13 mouse cellular contexts compared by ENCODE assay signal in genomic region chr9:14548366-14548761, GRCm38 (mm10). TPM values are rescaled to one million over a fixed set of nuclear protein-coding genes. Genes with fewer than 3 reads are reported as not detected.
DNase-seq lines count a peak whose midpoint lies in the region; ATAC-seq and TF ChIP-seq lines count a peak whose summit lies in the region.
"Had no signal": no experiment of that assay in that cellular context is flagged by ENCODE, and none has a peak within 500 bp of the region (broad histone marks: within the 10 kb centered on the region; RNA-seq: fewer than 3 reads in every experiment).

No protein-coding gene starts in this region.

- ATAC-seq in lung, embryonic 16.5 days (ENCODE audit: low read depth): peak; percentile 30; the same call in 1 of the 2 replicates
- no peak for ATAC-seq in embryonic facial prominence, embryonic 13.5 days (ENCODE audit: insufficient number of reproducible peaks, insufficient read depth, low FRiP score, low TSS enrichment, low read depth)
- ATAC-seq in neural tube, embryonic 13.5 days (ENCODE audit: low read depth): 0 out of 2 replicates have a peak, but pooled peaks have one; percentile 27

- H3K27ac ChIP-seq in lung, embryonic 16.5 days (ENCODE audit: low read length): no peak overlapping the region
- no peak overlapping the region for H3K27ac ChIP-seq in embryonic facial prominence, embryonic 13.5 days
- H3K27ac ChIP-seq in neural tube, embryonic 13.5 days (replicated peaks): no peak overlapping the region
- H3K27ac ChIP-seq: forebrain, embryonic 15.5 days; liver, embryonic 14.5 days had no signal

- intact Hi-C loops in gastrocnemius, postnatal 36 days (cut with DNase I): no loop called here

- no peak overlapping the region for H3K9ac ChIP-seq in lung, embryonic 16.5 days (ENCODE audit: low read length)
- 0 out of 2 replicates have a peak overlapping the region, but pooled peaks have one; percentile 21 for H3K9ac ChIP-seq in embryonic facial prominence, embryonic 13.5 days
- H3K9ac ChIP-seq in neural tube, embryonic 13.5 days: no peak overlapping the region
- H3K9ac ChIP-seq: forebrain, embryonic 15.5 days; liver, embryonic 14.5 days had no signal

- no peaks in the 10 kb centered on the region for H3K27me3 ChIP-seq in lung, embryonic 16.5 days (ENCODE audit: control insufficient read depth, insufficient read depth, low read depth, low read length)
- no peaks in the 10 kb centered on the region for H3K27me3 ChIP-seq in embryonic facial prominence, embryonic 13.5 days
- no peaks in the 10 kb centered on the region for H3K27me3 ChIP-seq in neural tube, embryonic 13.5 days
- H3K27me3 ChIP-seq: forebrain, embryonic 15.5 days had no signal

- 0 out of 2 replicates have a peak, but pooled peaks cover 4% of the 10 kb centered on the region for H3K4me1 ChIP-seq in lung, embryonic 16.5 days (replicated peaks; ENCODE audit: control insufficient read depth, insufficient read depth, low read length)
- H3K4me1 ChIP-seq in lung, adult 2 months (ENCODE audit: control insufficient read depth, insufficient read depth, low read length): peaks cover 9% of the 10 kb centered on the region; the same call in 1 of the 2 replicates
- 0 out of 2 replicates have a peak, but pooled peaks cover 7% of the 10 kb centered on the region for H3K4me1 ChIP-seq in embryonic facial prominence, embryonic 13.5 days
- H3K4me1 ChIP-seq in neural tube, embryonic 13.5 days (replicated peaks): no peaks in the 10 kb centered on the region
- H3K4me1 ChIP-seq: forebrain, embryonic 15.5 days had no signal

- TF ChIP-seq POLR2A in lung, adult 2 months (IDR thresholded peaks at IDR 0.05; ENCODE audit: borderline replicate concordance, extremely low read depth, low read depth, low read length): no peak

- 62% methylated on average over 11 of the region's 11 CpGs for WGBS in lung, embryonic 16.5 days
- WGBS in lung, adult 2 months: 68% methylated on average over 11 of the region's 11 CpGs
- 59% methylated on average over 11 of the region's 11 CpGs for WGBS in embryonic facial prominence, embryonic 13.5 days
- 81% methylated on average over 11 of the region's 11 CpGs for WGBS in neural tube, embryonic 13.5 days

- no peak overlapping the region for H3K4me3 ChIP-seq in lung, embryonic 16.5 days (ENCODE audit: low read length)
- no peak overlapping the region for H3K4me3 ChIP-seq in lung, adult 2 months (replicated peaks; ENCODE audit: extremely low read depth, low read depth, low read length)
- H3K4me3 ChIP-seq in embryonic facial prominence, embryonic 13.5 days: no peak overlapping the region
- H3K4me3 ChIP-seq in neural tube, embryonic 13.5 days: no peak overlapping the region
- H3K4me3 ChIP-seq: forebrain, embryonic 15.5 days had no signal

- peak; percentile 20 for DNase-seq in gastrocnemius, postnatal 10 days
- no peak for DNase-seq in gastrocnemius, postnatal 36 days
- no peak for DNase-seq in lung, adult 2 months
- no peak for DNase-seq in ovary, postnatal 14 days (ENCODE audit: low spot score)
- no peak for DNase-seq in cerebellum, adult 9-11 months
- DNase-seq: adrenal gland, adult 2 months; cerebellum, adult 9-10 months had no signal

- no peaks in the 10 kb centered on the region for H3K9me3 ChIP-seq in lung, embryonic 16.5 days (ENCODE audit: control insufficient read depth, low read length)
- no peaks in the 10 kb centered on the region for H3K9me3 ChIP-seq in embryonic facial prominence, embryonic 13.5 days
- H3K9me3 ChIP-seq in neural tube, embryonic 13.5 days: no peaks in the 10 kb centered on the region
- H3K9me3 ChIP-seq: forebrain, embryonic 15.5 days had no signal

- no peak overlapping the region for H3K4me2 ChIP-seq in lung, embryonic 16.5 days (ENCODE audit: low read depth, low read length)
- H3K4me2 ChIP-seq in embryonic facial prominence, embryonic 13.5 days: no peak overlapping the region
- no peak overlapping the region for H3K4me2 ChIP-seq in neural tube, embryonic 13.5 days
- H3K4me2 ChIP-seq: forebrain, embryonic 15.5 days had no signal

- H3K36me3 ChIP-seq in lung, embryonic 16.5 days (ENCODE audit: control insufficient read depth, insufficient read depth, low read length): peaks cover 46% of the 10 kb centered on the region
- peaks cover 97% of the 10 kb centered on the region for H3K36me3 ChIP-seq in embryonic facial prominence, embryonic 13.5 days
- H3K36me3 ChIP-seq in neural tube, embryonic 13.5 days: peaks cover 84% of the 10 kb centered on the region

- no peak for TF ChIP-seq CTCF in lung, adult 2 months (IDR thresholded peaks at IDR 0.05; ENCODE audit: insufficient read depth, low read length)

RNA-seq across cellular contexts. Expression of gene Cwc15, which starts 47.9 kb away (rescaled TPM):
- total RNA-seq in gastrocnemius, postnatal 10 days (2021): 100 to 1,000 TPM; 101 to 102 TPM
- total RNA-seq in gastrocnemius, postnatal 36 days (2021): 10 to 100 TPM; 87.3 to 95.2 TPM
- polyA plus RNA-seq in lung, embryonic 16.5 days (2015; fragmentation: Nextera tagmentation; extraction: Ambion mirVana): 147 and 158 TPM in 2 replicates
- polyA plus RNA-seq in lung, adult 2 months (2012; rRNA removed): 7.9 and 12.5 TPM in 2 replicates
- 170 and 176 TPM in 2 replicates for polyA plus RNA-seq in embryonic facial prominence, embryonic 13.5 days (2015; fragmentation: Nextera tagmentation; extraction: Ambion mirVana)
- 162 and 178 TPM in 2 replicates for polyA plus RNA-seq in neural tube, embryonic 13.5 days (2015; fragmentation: Nextera tagmentation; extraction: Ambion mirVana)

RNA-seq across cellular contexts. Expression of gene Kdm4d, which starts 48.1 kb away (rescaled TPM):
- total RNA-seq in gastrocnemius, postnatal 10 days (2021): under 1 TPM; 0.09 to 0.11 TPM
- not detected for total RNA-seq in gastrocnemius, postnatal 36 days (2021)
- polyA plus RNA-seq in lung, embryonic 16.5 days (2015; fragmentation: Nextera tagmentation; extraction: Ambion mirVana): 0.25 and 0.30 TPM in 2 replicates
- 0.12 and 0.21 TPM in 2 replicates for polyA plus RNA-seq in lung, adult 2 months (2012; rRNA removed)
- 0.41 and 0.56 TPM in 2 replicates for polyA plus RNA-seq in embryonic facial prominence, embryonic 13.5 days (2015; fragmentation: Nextera tagmentation; extraction: Ambion mirVana)
- 0.32 and 0.64 TPM in 2 replicates for polyA plus RNA-seq in neural tube, embryonic 13.5 days (2015; fragmentation: Nextera tagmentation; extraction: Ambion mirVana)
- total RNA-seq: gastrocnemius, postnatal 25 days had no signal

Comparison
In these comparisons a context has a peak if more than half of its experiments do, and no peak if none do; other contexts are left out.
1. RNA of gene Cwc15, which starts 47.9 kb away (polyA plus RNA-seq): 162 to 178 TPM in neural tube, embryonic 13.5 days, 170 to 176 TPM in embryonic facial prominence, embryonic 13.5 days and 147 to 158 TPM in lung, embryonic 16.5 days; 7.9 to 12.5 TPM in lung, adult 2 months; every median in the first group is over 10 times any median in the second.